9 mouse cellular contexts compared by ENCODE assay signal in the genomic region with DNA sequence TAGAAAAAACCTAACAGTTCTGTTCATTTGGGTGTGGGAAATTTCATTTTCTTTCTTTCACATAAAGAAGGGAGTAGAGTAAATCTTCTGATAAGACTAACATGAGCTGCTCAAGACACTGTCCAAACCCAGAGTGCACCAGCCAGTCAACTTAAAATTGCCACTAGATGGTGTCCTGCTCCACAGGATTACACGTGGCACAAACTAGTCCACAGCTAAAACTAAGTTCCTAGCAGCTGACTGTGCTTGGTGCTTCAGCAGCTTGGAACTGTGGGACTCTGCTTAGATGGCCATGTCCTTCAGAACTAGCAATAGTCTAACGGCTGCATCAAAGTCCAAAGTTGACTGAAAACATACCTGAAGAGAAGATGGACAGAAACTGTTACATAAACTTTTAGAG. TPM values are rescaled to one million over a fixed set of nuclear protein-coding genes. Genes with fewer than 3 reads are reported as not detected.
DNase-seq lines count a peak whose midpoint lies in the region; ATAC-seq and TF ChIP-seq lines count a peak whose summit lies in the region.
"Had no signal": no experiment of that assay in that cellular context is flagged by ENCODE, and none has a peak within 500 bp of the region (broad histone marks: within the 10 kb centered on the region; RNA-seq: fewer than 3 reads in every experiment).

No protein-coding gene starts in this region.

- intact Hi-C loops in heart, postnatal 14 days (cut with DNase I) = loop anchor here (1.0 to 10.0 kb wide), 4 partner anchors 130 to 330 kb away; no protein-coding TSS in a partner anchor

- H3K27me3 ChIP-seq in MEL (ENCODE audit: control insufficient read depth in 1 of 2, insufficient read depth in 2 of 2, low read length in 2 of 2) = no peaks in the 10 kb centered on the region
- H3K27me3 ChIP-seq in forebrain, embryonic 15.5 days = no peaks in the 10 kb centered on the region
- no peaks in the 10 kb centered on the region for H3K27me3 ChIP-seq in lung, embryonic 14.5 days (ENCODE audit: insufficient read depth, low read length)
- H3K27me3 ChIP-seq: limb, embryonic 12.5 days had no signal

- no peak overlapping the region for H3K4me3 ChIP-seq in MEL (ENCODE audit: control insufficient read depth in 1 of 2, insufficient read depth in 1 of 2, low read depth in 2 of 2, low read length in 2 of 2)
- H3K4me3 ChIP-seq in forebrain, embryonic 15.5 days = no peak overlapping the region
- no peak overlapping the region for H3K4me3 ChIP-seq in lung, embryonic 14.5 days (ENCODE audit: low read depth, low read length)
- H3K4me3 ChIP-seq: limb, embryonic 12.5 days had no signal

- H3K27ac ChIP-seq in MEL (ENCODE audit: control insufficient read depth, low read depth, low read length) = no peak overlapping the region
- H3K27ac ChIP-seq in forebrain, embryonic 15.5 days (replicated peaks) = no peak overlapping the region
- H3K27ac ChIP-seq in lung, embryonic 14.5 days (ENCODE audit: low read depth) = no peak overlapping the region
- H3K27ac ChIP-seq: limb, embryonic 12.5 days had no signal

- peaks cover 4% of the 10 kb centered on the region; the same call in 1 of the 2 replicates for H3K79me2 ChIP-seq in MEL (ENCODE audit: control insufficient read depth, insufficient read depth, low read length, poor library complexity)

- WGBS in forebrain, embryonic 15.5 days = 44% methylated on average over 2 of the region's 2 CpGs
- 33% methylated on average over 2 of the region's 2 CpGs for WGBS in lung, embryonic 14.5 days

- no peaks in the 10 kb centered on the region for H3K9me3 ChIP-seq in MEL (replicated peaks; ENCODE audit: insufficient read depth, low read length)
- H3K9me3 ChIP-seq in forebrain, embryonic 15.5 days = no peaks in the 10 kb centered on the region
- no peaks in the 10 kb centered on the region for H3K9me3 ChIP-seq in lung, embryonic 14.5 days (ENCODE audit: low read depth, low read length)
- H3K9me3 ChIP-seq: limb, embryonic 12.5 days had no signal

- no peak for TF ChIP-seq EP300 in MEL (IDR thresholded peaks at IDR 0.05; ENCODE audit: low read depth in 1 of 2, low read length in 2 of 2)

- peak; percentile 75 for DNase-seq in MEL (ENCODE audit: low read depth, low spot score)
- DNase-seq in c-Kit-positive CD71-positive TER-119-positive erythroid progenitor cells, embryonic 14.5 days (ENCODE audit: low spot score) = peak; percentile 43
- DNase-seq in heart, postnatal 14 days = peak; percentile 59 to 72
- DNase-seq in layer of hippocampus, adult 11-12 months (ENCODE audit: low spot score) = peak; percentile 70
- DNase-seq in lung, embryonic 14.5 days = peak; percentile 85
- DNase-seq in ovary, postnatal 36 days (ENCODE audit: low spot score) = peak; percentile 35
- peak; percentile 63 for DNase-seq in thymus, postnatal 4 days

- H3K36me3 ChIP-seq in MEL (ENCODE audit: control insufficient read depth in 1 of 2, insufficient read depth in 2 of 2, low read length in 2 of 2) = peaks cover 0 to 5% of the 10 kb centered on the region in 2 experiments; a peak in 2 of 4 replicates
- H3K36me3 ChIP-seq in forebrain, embryonic 15.5 days = peaks cover 8% of the 10 kb centered on the region
- H3K36me3 ChIP-seq in lung, embryonic 14.5 days (ENCODE audit: insufficient read depth) = peaks cover 12% of the 10 kb centered on the region

- no peak overlapping the region for H3K9ac ChIP-seq in MEL (ENCODE audit: control insufficient read depth, low read depth, low read length, poor library complexity, severe bottlenecking)
- no peak overlapping the region for H3K9ac ChIP-seq in forebrain, embryonic 15.5 days (replicated peaks)
- H3K9ac ChIP-seq in lung, embryonic 14.5 days = no peak overlapping the region
- H3K9ac ChIP-seq: limb, embryonic 12.5 days had no signal

- no peak for TF ChIP-seq POLR2A in MEL (IDR thresholded peaks at IDR 0.05; ENCODE audit: control insufficient read depth in 1 of 2, insufficient read depth in 1 of 2, low read depth in 1 of 2, low read length in 2 of 2, poor library complexity in 1 of 2)

- peak; percentile 83 for ATAC-seq in forebrain, embryonic 15.5 days (replicated peaks)
- ATAC-seq in lung, embryonic 14.5 days (ENCODE audit: insufficient read depth) = peak; percentile 77; the same call in 1 of the 2 replicates

- no peaks in the 10 kb centered on the region for H3K4me1 ChIP-seq in MEL (ENCODE audit: control insufficient read depth in 1 of 2, insufficient read depth in 2 of 2, low read length in 2 of 2)
- no peaks in the 10 kb centered on the region for H3K4me1 ChIP-seq in forebrain, embryonic 15.5 days
- peaks cover 4% of the 10 kb centered on the region; the same call in 1 of the 2 replicates for H3K4me1 ChIP-seq in lung, embryonic 14.5 days (ENCODE audit: insufficient read depth)
- H3K4me1 ChIP-seq: limb, embryonic 12.5 days had no signal

- peak; percentile 83 for TF ChIP-seq RAD21 in MEL (IDR thresholded peaks at IDR 0.05; ENCODE audit: low read depth, low read length)

- no peak overlapping the region for H3K4me2 ChIP-seq in forebrain, embryonic 15.5 days (replicated peaks)
- H3K4me2 ChIP-seq in lung, embryonic 14.5 days = no peak overlapping the region
- H3K4me2 ChIP-seq: limb, embryonic 12.5 days had no signal

- TF ChIP-seq CTCF in MEL (IDR thresholded peaks at IDR 0.05 in 2 of 3, conservative IDR thresholded peaks at IDR 0.05 in 1 of 3; ENCODE audit: control insufficient read depth in 1 of 3, insufficient read depth in 1 of 3, low read depth in 2 of 3, low read length in 3 of 3, poor library complexity in 1 of 3, severe bottlenecking in 1 of 3) = peak; percentile 40 to 85 (median 56)
- peak; percentile 82 for TF ChIP-seq CTCF in lung, embryonic 14.5 days (IDR thresholded peaks at IDR 0.05; ENCODE audit: low read depth)

TF ChIP-seq in MEL, 35 proteins besides CTCF, POLR2A, EP300 and RAD21 (continues in another document):
- no peak for TF ChIP-seq GABPA (IDR thresholded peaks at IDR 0.05; ENCODE audit: low read depth, low read length)
- no peak for TF ChIP-seq POLR2AphosphoS5 (IDR thresholded peaks at IDR 0.05; ENCODE audit: borderline replicate concordance, low read depth, low read length)
- TF ChIP-seq UBTF (IDR thresholded peaks at IDR 0.05; ENCODE audit: borderline replicate concordance, insufficient read depth, low read depth, low read length) = no peak
- no peak for TF ChIP-seq NRF1 (IDR thresholded peaks at IDR 0.05; ENCODE audit: insufficient read depth, low read depth, low read length, poor library complexity, severe bottlenecking)
- no peak for TF ChIP-seq HCFC1 (IDR thresholded peaks at IDR 0.05; ENCODE audit: low read depth, low read length)
- TF ChIP-seq KAT2A (conservative IDR thresholded peaks at IDR 0.05; ENCODE audit: low read depth, low read length) = no peak
- TF ChIP-seq USF2 (IDR thresholded peaks at IDR 0.05; ENCODE audit: borderline replicate concordance in 1 of 2, insufficient read depth in 1 of 2, low read depth in 1 of 2, low read length in 2 of 2) = no peak
- TF ChIP-seq CHD2 (IDR thresholded peaks at IDR 0.05; ENCODE audit: low read length) = no peak
- TF ChIP-seq TBP (IDR thresholded peaks at IDR 0.05; ENCODE audit: low read depth, low read length) = no peak
- TF ChIP-seq ZNF384 (IDR thresholded peaks at IDR 0.05; ENCODE audit: low read depth, low read length) = no peak
- no peak for TF ChIP-seq NELFE (IDR thresholded peaks at IDR 0.05; ENCODE audit: low read depth, low read length)
- no peak for TF ChIP-seq MEF2A (IDR thresholded peaks at IDR 0.05; ENCODE audit: extremely low read depth, insufficient replicate concordance, low read depth, low read length, poor library complexity, severe bottlenecking)
- no peak for TF ChIP-seq BHLHE40 (IDR thresholded peaks at IDR 0.05; ENCODE audit: borderline replicate concordance, low read depth, low read length)
- TF ChIP-seq RCOR1 (IDR thresholded peaks at IDR 0.05; ENCODE audit: low read depth, low read length) = no peak
- TF ChIP-seq MXI1 (IDR thresholded peaks at IDR 0.05; ENCODE audit: low read depth, low read length) = 0 out of 2 replicates have a peak, but pooled peaks have one; percentile 31
- TF ChIP-seq MAFK (IDR thresholded peaks at IDR 0.05; ENCODE audit: borderline replicate concordance, low read depth, low read length) = no peak
- no peak for TF ChIP-seq CHD1 (IDR thresholded peaks at IDR 0.05; ENCODE audit: low read depth, low read length)
- TF ChIP-seq GATA1 (IDR thresholded peaks at IDR 0.05; ENCODE audit: low read depth, low read length) = no peak
- TF ChIP-seq POLR2AphosphoS2 (IDR thresholded peaks at IDR 0.05; ENCODE audit: low read length) = no peak
- TF ChIP-seq USF1 (IDR thresholded peaks at IDR 0.05; ENCODE audit: low read depth, low read length) = no peak
- no peak for TF ChIP-seq SIN3A (IDR thresholded peaks at IDR 0.05; ENCODE audit: low read length)
- TF ChIP-seq SMC3 (IDR thresholded peaks at IDR 0.05; ENCODE audit: low read depth, low read length) = peak; percentile 77
- TF ChIP-seq MAX (IDR thresholded peaks at IDR 0.05; ENCODE audit: low read length) = peak; percentile 48; the same call in 1 of the 2 replicates
- TF ChIP-seq MYC (IDR thresholded peaks at IDR 0.05; ENCODE audit: low read depth, low read length) = peak; percentile 81
- no peak for TF ChIP-seq MYB (IDR thresholded peaks at IDR 0.05; ENCODE audit: low read depth, low read length)
- TF ChIP-seq MAZ (IDR thresholded peaks at IDR 0.05; ENCODE audit: low read depth, low read length) = no peak
- TF ChIP-seq ZC3H11A (IDR thresholded peaks at IDR 0.05; ENCODE audit: low read depth, low read length) = peak; percentile 60
- no peak for TF ChIP-seq ELF1 (IDR thresholded peaks at IDR 0.05; ENCODE audit: low read depth, low read length)
- TF ChIP-seq ZMIZ1 (IDR thresholded peaks at IDR 0.05; ENCODE audit: low read depth, low read length) = no peak

RNA-seq across cellular contexts. Expression of gene D430041D05Rik, which starts 34.0 kb away (rescaled TPM):
- total RNA-seq in MEL (2012; rRNA removed) = 0.46 and 0.69 TPM in 2 replicates
- 1 to 10 TPM in 1 of 2 experiments, not detected in 1; 1.1 TPM for polyA plus RNA-seq in MEL (2012; ENCODE audit: insufficient read depth in 1 of 2, insufficient read length in 2 of 2, low read depth in 1 of 2, low replicate concordance in 2 of 2, missing spikeins in 1 of 2)
- polyA plus RNA-seq in forebrain, embryonic 15.5 days (2015; fragmentation: Nextera tagmentation; extraction: Ambion mirVana) = 11.8 and 12.4 TPM in 2 replicates
- 1 to 10 TPM in 1 of 2 experiments, under 1 TPM in 1; 0.10 to 1.4 TPM for total RNA-seq in heart, postnatal 14 days (2021)
- 1.3 and 1.6 TPM in 2 replicates for polyA plus RNA-seq in lung, embryonic 14.5 days (2014; fragmentation: Nextera tagmentation; extraction: Ambion mirVana)

RNA-seq across cellular contexts. Expression of gene Hipk3, which starts 49.5 kb away (rescaled TPM):
- 11.9 and 12.1 TPM in 2 replicates for total RNA-seq in MEL (2012; rRNA removed)
- 10 to 100 TPM; 17.0 to 19.4 TPM for polyA plus RNA-seq in MEL (2012; ENCODE audit: insufficient read depth in 1 of 2, insufficient read length in 2 of 2, low read depth in 1 of 2, low replicate concordance in 2 of 2, missing spikeins in 1 of 2)
- 6.4 and 6.6 TPM in 2 replicates for polyA plus RNA-seq in forebrain, embryonic 15.5 days (2015; fragmentation: Nextera tagmentation; extraction: Ambion mirVana)
- 100 to 1,000 TPM; 178 to 179 TPM for total RNA-seq in heart, postnatal 14 days (2021)
- polyA plus RNA-seq in lung, embryonic 14.5 days (2014; fragmentation: Nextera tagmentation; extraction: Ambion mirVana) = 25.0 and 26.3 TPM in 2 replicates

Comparison
In these comparisons a context has a peak if more than half of its experiments do, and no peak if none do; other contexts are left out.
1. DNase-seq: peak in every context shown above with its lines; median percentile 85 in lung, embryonic 14.5 days; 75 in MEL; 70 in layer of hippocampus, adult 11-12 months; 66 in heart, postnatal 14 days; 63 in thymus, postnatal 4 days; 43 in c-Kit-positive CD71-positive TER-119-positive erythroid progenitor cells, embryonic 14.5 days; 35 in ovary, postnatal 36 days.